Mouse (Mus musculus): Measurements from ENCODE around the gene Stat6.
"Not testable (repeated sequence)": the region's sequence is repeated elsewhere in the genome, so short reads cannot be mapped to it uniquely, and the experiment has no call there.

The Stat6 gene

DNA sequence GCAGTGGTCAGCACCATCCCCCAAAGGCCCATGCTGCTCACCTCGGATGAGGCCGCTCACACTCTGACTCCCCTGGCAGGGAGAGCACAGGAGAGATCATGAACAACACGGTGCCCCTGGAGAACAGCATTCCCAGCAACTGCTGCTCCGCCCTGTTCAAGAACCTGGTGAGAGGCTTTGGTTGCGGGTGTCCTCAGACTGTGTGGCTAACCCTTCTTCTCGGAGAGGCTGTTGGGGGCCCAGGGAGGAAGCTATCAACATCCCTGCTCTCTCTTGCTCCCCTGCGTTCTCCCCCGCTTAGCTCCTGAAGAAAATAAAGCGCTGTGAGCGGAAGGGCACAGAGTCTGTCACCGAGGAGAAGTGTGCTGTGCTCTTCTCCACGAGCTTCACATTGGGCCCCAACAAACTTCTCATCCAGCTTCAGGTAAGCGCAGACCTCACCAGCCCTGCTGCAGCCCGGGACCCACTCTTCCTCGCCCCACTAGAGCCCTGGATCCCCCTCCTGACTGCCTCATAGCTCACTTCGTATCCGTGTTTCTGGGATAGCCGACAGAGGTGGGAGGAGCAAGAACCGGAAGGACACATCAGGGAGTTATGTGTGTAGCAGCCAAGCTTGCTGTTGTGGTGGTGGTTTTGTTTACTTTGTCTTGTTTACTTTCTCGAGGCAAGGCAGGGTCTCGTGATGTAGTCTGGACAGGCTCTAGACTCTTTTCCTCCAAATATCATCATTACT lies 10.3 kb downstream of the Stat6 start:
- DNase-seq (ENCODE audit: low spot score) = no peak

DNA sequence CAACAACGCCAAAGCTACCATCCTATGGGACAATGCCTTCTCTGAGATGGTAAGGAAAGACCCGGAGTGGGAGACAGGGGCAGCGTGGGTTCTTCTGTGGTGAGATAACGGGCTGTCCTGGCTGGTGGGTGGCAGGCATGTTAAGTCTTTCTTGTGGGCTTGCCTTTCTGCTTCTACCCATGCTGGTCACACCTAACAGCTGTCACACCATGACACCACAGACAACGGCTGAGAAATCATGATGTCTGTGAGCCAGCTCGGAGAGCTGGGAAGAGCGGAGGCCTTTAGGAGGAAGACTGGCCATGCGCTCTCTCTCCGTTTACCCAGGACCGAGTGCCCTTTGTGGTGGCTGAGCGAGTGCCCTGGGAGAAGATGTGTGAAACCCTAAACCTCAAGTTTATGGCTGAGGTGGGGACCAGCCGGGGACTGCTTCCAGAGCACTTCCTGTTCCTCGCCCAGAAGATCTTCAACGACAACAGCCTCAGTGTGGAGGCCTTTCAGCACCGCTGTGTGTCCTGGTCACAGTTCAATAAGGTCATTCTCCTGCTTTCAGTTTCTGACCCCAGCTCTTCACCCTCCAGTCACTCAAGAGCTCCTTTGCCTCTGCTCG lies 12.3 kb downstream of the Stat6 start:
- DNase-seq (ENCODE audit: low spot score) = no peak

DNA sequence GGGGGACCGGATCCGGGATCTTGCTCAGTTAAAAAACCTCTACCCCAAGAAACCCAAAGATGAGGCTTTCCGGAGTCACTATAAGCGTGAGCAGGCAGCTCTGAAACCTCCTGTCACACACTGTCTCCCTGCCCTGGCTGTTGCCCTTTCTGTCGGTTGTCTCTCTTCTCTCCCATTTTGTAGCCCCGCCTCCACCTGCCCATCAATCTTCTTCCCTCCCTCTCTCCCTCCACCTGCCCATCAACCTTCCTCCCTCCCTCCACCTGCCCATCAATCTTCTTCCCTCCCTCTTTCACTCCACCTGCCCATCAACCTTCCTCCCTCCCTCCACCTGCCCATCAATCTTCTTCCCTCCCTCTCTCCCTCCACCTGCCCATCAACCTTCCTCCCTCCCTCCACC lies 14.8 kb downstream of the Stat6 start:
- DNase-seq (ENCODE audit: low spot score) = not testable (repeated sequence)

DNA sequence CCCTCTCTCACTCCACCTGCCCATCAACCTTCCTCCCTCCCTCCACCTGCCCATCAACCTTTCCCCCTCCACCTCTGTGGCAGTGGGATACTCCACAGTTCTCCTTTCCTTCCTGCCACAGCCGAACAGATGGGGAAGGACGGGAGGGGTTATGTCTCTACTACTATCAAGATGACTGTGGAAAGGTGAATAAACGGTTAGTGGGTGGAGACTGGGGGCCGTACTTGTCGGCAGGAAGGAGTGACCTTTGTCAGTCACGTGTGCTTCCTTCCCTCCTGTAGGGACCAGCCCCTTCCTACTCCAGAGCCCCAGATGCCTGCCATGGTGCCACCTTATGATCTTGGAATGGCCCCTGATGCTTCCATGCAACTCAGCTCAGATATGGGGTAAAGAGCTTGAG lies 15.3 kb downstream of the Stat6 start:
- DNase-seq (ENCODE audit: low spot score) = no peak

DNA sequence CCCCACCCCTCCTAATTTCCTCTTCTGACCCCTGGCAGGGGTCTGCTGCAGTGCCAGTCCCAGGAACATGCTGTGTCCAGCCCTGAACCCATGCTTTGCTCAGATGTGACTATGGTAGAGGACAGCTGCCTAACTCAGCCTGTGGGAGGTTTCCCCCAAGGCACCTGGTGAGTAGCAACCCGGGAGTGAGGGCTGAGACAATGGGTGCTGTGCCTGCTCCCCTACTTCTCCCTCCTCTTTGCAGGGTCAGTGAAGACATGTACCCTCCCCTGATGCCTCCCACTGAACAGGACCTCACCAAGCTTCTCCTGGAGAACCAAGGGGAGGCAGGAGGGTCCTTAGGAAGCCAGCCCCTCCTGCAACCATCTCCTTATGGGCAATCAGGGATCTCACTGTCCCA lies 16.8 kb downstream of the Stat6 start:
- DNase-seq (ENCODE audit: low spot score) = no peak

DNA sequence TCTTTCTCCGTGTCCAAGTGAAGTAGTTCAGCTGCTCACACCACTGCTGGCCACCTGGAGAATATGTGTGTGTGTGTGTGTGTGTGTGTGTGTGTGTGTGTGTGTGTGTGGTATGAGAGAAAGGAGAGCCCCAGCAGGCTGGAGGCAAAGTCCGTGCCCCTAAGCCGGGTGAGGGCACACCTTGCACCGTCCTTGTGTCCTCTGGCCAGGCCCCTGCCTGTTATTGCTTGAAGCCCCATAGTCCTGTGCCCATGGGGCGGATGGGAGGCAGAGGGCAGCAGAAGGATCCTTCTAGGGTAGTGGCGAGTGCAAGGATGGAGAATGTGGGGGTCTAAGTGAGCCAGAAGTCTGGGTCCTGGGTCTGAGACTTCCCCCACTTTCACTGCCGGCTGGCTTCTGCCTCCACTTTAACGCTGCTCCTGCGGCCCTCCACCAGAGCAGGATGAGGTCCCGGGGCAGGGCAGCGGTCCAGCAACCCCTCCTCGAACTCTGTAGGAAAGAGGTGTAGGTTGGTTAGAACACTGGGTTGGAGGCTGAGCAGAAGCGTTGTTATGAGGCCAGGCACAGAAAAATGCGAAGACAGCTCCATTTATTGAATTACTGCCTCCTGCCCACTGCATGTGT lies 18.6 kb downstream of the Stat6 start:
- no peak for DNase-seq (ENCODE audit: low spot score)

DNA sequence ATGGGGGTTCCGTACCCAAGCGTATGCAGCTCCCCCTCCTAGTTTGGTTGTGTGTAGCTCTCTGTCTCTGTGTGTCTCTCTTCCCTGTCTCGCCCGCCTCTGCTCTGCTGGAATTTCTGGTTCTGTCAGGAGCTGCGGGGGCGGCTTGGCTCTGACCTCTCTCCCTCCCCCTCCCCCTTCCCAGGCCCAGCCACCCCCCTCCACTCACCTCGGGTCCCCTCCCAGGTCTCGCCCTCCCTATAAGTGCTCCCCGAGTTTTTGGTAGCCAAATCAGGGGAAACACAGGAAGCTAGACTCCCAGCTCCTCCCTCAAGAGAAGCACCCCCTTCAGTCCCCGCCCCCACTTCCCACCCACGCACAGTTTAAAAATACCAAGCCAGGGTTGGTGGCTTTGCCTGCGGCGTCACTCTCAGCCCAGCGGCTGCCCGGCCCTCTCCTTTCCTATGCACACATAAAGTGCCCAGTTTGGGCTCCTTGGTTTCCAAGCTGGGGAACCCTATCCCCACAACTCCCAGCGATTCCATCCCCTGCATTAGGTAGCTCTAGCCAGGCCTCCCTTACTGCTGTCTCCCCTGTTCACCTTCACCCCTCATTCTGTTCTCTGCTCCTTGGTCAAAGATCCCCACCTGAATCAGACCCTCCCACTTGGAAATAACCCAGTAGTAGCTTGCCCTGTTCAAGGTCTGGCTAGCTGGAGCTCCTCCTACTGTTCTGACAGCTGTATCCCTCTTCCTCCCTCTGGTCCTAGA lies 19.3 kb downstream of the Stat6 start:
- DNase-seq (ENCODE audit: low spot score) = peak; percentile 61

DNA sequence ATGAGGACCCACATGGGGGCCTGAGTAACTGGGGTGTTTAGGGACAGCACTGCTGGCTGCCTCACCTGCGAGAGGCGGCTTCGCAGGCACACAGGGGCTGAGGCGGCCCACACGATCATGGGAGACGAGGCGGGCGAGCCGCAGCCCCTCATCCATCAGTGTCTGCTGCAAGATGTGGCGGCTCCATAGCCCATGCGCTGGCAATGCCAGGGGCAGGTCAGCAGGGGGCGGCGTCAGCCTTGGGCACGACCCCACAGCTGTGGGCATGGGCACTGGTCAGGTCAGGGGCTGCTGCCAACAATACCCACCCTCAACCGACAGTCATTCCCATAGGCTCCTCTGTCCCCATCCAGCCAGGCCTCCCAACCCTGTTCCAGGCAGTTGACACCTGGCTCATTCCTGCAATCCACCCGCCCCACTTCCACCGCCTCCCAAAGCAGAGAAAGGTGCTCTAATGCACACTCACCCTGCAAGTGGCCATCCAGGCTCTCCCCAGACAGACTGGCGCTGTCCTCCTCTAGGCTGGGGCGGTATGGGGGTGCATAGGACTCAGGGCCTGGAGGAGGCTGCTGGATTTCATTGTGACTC lies 20.0 kb downstream of the Stat6 start:
- DNase-seq (ENCODE audit: low spot score) = peak; percentile 42

DNA sequence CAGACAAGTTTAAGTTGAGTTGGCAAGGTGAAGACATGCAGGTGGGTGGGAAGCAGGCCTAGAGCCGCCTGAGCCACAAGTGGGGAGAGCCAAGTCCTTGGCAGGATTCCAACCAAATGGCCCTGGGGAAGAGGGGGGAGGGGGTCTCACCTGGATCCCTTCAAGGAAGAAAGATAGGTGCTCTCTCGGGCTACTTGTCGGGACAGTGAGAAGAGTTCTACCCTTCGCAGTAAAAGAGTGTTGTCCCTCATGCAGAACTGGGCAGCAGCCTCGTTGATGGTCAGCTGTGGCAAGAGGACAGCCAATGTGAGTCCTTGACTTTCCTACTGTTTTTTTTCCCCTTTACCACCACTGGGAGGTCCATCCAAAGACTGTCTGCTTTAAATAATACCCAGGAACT lies 20.8 kb downstream of the Stat6 start:
- no peak for DNase-seq (ENCODE audit: low spot score)

DNA sequence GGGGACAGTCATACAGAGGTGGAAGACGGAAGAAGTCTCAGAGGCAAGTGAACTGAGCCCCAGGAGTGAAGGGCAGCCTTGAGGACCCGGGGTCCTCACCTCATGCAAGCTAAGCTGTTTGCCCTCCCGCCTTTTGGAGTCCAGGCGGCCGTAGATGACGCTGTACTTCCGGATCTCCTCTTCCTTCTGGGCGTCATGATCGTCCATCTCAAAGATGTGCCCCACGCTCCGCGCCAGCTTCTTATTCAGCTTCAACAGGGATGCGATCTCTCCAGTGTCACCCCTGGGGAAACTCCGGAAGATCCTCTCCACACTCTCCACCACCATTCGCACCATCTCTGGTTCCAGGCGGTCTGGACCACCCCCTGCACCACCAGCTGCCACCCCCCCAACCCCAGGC lies 21.4 kb downstream of the Stat6 start:
- DNase-seq (ENCODE audit: low spot score) = no peak

DNA sequence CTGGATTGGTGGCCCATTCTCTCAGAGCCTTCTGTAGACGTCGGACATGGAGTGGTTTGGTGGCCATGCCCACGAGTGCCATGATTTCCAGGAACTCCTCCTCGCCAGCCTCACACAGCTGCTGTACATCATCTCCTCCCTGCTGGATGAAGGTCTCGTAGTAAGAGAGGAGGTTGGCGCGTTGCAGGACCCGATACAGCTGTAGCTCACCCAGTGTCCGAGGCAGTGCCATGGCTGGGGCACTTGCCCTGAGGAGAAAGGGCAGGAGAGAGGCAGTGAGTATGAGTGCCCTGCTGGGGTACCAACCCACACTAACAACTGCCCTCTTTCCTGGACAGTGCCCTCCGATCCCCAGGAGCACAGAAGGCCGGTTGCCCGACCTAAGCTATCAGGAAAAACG lies 22.1 kb downstream of the Stat6 start:
- no peak for DNase-seq (ENCODE audit: low spot score)

DNA sequence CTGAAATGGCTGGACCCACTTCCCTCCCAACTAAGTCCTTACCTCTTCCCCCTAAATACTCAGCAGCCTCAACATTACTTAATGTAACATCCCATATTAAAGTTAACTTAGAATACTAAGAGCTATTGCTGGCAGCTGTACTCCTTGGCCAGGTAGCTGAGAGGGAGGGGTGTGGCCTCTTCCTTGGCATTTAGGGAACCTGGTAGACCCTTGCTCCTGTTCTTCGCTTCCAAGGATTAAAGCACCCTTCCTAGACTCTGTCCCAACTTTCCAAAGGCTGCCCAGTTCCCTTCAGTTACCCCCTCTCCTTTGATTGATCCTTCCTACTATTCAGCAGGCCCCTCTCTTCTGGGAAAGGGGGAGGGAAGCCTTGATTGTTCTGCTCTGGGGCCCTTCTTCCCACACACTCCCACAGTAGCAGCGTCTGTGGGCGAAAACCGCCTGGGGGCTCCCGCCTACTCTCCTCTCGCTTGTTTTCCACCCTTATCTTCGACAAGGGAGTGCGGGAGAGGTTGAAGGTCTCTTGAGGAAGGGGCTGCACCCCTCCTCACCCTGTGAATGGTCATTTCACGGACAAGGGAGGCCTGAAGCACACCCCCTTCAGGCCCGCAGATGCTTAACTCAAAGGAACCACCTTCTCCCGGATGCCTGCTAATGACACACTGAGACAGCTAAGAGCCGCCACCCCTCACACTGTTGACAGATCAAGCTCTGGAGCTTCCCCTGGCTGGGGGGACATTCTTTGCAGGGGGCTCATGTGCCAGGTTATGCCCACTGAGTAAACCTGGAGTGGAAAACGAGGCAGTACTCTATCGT lies 22.8 kb downstream of the Stat6 start:
- DNase-seq (ENCODE audit: low spot score) = no peak

DNA sequence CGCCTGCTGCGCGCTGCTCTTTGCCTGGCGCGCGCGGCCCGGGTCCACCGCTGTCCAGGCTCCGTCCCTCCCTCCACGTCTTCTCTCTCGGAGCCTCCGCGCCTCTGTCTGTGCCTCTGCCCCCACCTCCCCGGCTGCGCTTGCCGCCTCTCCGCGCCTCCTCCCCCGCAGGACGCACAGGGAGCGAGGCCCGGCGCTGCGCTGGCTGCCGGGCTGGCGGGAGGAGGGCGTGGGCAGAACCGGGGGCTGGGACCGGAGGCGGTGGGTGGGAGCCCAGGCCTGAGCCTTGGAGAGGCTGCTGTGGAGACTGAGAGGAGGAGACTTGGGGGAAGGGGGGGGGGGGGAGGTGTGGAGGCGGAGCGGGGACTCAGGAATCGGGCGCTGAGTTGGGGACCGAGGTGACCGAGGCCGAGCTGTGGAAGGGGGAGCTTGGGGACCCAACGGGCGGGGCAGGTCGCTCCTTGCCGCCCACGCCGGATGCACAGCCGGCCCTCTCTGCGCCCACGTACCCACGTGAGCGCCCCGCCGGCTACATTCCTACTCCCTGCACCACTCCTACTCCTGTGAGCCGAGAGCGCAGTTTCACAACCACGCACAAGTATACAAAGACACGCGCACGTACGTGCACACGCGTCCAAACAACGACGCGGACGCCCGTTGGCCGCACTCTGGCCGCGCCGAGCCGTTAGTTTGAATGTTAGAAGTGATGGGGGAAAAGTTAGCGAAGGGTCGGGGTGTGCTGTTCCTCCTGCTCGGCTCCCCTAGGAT lies 23.9 kb downstream of the Stat6 start, which contains the start of gene Nemp1:
TSS of gene Nemp1 (plus strand) at position 401 of the 768 bp plus-strand sequence.
- peak; percentile 95 for DNase-seq (ENCODE audit: low spot score)

DNA sequence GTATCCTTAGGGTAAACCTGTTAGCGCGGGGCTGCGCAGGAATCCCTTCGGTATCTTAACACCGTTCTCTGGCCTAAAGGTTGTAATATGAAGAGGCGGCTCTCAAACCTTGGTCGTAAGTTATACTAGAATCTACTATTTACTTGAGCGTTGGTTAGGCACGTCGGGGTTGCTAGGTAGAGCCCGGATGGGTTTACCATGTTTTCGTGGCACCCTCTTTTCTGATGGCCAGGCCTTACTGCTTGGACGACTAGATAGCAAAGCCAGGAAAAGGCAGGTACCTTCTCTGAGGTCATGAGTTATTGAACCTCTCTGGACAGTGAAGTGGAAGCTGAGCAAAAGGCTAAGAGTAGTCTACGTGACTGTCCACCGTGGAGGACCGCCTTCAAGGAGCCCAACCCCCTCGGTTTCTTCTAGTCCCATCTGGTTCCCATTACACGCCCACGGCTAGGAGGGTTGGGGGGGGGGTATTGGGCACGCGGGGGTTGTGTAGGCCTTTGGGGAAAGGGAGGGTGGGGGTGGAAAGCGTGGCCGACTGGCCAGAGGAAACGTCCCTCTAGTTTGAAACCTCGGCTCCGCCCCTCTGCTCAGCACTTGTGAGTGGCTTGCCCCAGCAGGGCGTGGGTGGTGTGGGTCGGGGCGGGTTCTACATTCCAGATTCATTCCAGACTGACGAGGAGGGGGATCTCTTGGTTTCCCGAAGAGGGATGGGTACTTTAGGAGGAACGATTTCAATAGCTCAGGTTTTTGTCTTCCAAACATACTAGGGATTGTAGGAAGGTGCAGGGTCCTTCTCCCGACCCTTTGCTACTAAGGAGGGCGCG lies 24.7 kb downstream of the Stat6 start:
- DNase-seq (ENCODE audit: low spot score) = peak; percentile 92

DNA sequence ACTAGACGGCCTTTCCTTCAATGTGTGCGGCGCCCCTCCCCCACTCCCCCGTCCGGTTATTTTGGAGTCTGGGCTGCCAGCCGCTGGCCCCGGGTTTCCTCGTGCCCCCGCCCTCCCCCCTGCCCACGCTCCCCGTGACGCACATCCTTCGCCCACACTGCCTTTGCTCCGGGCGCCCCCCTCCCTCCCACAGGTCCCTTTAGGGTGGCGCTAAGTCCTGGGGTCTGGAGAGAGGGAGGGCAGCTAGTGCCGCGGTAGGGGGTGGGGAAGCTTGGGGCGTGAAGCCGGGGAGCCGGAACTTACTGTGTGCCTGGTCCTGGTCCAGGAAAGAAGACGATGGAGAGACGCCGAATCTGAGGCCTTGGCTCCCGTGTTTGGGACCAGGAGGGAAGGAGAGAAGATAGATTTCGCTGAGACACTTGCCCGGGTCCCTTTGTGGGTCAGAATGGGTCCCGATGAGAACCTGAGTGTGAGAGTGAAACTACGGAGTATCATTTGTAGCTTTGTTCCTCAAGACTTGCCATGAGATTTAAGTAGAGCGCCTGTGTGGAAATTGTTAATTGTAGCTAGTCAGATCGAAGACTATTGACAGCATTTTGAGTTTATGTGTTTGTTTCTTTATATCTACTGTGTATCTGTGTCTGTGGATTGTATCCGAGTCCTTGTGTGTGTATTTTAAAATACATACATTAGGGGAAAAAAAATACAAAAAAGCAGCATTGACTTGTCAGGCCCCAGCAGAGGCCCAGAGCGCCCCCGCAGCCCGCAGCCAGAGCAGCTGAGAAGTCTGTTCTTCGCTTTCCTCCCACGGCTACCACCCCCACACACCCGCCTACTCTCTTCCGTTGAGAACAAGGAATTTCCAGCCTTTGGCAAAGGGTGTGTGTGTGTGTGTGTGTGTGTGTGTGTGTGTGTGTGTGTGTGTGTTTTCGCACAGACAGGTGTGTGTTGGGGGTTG lies 25.6 kb downstream of the Stat6 start, which contains the start of gene Nab2:
TSS of gene Nab2 (minus strand) at position 476 of the 958 bp plus-strand sequence.
- peak; percentile 78 for DNase-seq (ENCODE audit: low spot score)

DNA sequence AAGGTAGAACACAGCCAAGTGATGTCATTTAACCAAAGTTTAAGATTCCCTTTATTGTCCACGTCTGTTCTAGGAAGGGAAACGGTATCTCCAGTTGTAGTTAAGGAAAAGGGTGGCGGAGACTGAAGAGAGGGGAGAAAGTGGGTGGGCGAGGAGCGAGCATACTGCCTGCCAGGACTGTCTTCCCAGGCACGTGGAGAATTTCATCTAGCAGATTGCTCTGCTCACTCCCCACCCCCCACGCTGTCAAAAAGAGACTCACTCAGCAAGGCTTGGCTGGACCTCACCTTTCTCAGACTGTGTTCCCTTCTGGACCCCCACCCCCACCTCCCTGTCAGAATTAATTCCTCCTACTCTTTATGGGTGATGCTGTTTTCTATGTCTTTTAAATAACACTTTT lies 26.4 kb downstream of the Stat6 start:
- DNase-seq (ENCODE audit: low spot score) = no peak

DNA sequence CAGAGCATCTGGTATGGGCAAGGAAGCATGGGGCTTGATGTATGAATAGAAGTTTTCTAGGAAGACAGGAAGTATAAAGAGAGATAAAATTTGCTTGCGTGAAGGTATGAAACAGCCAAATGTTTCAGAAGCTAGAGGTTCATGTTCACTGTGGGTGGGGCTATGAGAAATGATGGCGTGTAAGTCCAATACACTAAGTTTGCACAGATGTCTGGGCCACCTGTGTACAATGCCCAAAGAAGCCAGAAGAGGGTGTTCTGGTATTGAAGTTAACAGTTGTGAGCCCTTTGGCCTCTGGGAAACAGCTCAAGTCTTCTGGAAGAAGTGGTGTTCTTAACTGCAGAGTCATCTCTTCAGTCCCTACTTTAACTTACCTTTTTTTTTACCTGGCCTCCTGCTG lies 27.4 kb downstream of the Stat6 start:
- DNase-seq (ENCODE audit: low spot score) = no peak

DNA sequence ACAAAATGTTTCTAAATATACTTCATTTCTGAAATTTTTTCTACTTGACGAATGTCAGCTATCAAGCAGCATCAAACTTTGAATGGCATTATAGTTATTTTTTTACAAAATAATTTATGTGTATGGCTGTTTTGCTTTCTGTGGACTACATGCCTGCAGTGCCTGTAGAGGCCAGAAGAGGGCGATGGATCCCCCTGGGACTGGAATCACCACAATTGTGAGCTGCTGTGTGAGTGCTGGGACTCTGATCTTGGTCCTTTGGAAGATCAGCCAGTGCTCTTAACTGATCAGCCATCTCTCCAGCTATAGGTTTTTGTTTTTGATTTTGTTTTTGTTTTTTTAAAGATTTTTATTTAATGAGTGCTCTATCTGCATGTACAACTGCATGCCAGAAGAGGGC lies 28.5 kb downstream of the Stat6 start:
- no peak for DNase-seq (ENCODE audit: low spot score)
